Mouse (Mus musculus) lung, adult 2 months (tissue): ENCODE results near the gene Gm5426. TPM values are rescaled to one million over a fixed set of nuclear protein-coding genes. Genes with fewer than 3 reads are reported as not detected.

Experiments
- DNase-seq: peaks from one replicate; pipeline ENCODE4 v3.0.0; 2022
- H3K4me1 ChIP-seq: fragments of 200-500 bp; 2 replicates; pipeline ENCODE4 v1.6.1; 2011; ENCODE audit warnings: low read length; ENCODE audit not compliant: control insufficient read depth, insufficient read depth
- H3K4me3 ChIP-seq: fragments of 200-500 bp; replicated peaks from 2 replicates; pipeline ENCODE3; 2011; ENCODE audit warnings: low read depth, mild to moderate bottlenecking, control low read depth, low read length; ENCODE audit errors: extremely low read depth
- CTCF ChIP-seq: fragments of 200-500 bp; IDR thresholded peaks from 2 replicates; pipeline ENCODE4 v1.5.1; 2011; ENCODE audit warnings: mild to moderate bottlenecking, low read length, control low read depth; ENCODE audit not compliant: insufficient read depth
- POLR2A ChIP-seq: fragments of 200-500 bp; IDR thresholded peaks from 2 replicates; pipeline ENCODE4 v1.6.1; 2011; ENCODE audit warnings: low read depth, mild to moderate bottlenecking, control low read depth, low read length, borderline replicate concordance; ENCODE audit errors: extremely low read depth
- WGBS: fragments of 180-500 bp; shearing (Covaris S2); methylation state at CpG from one replicate; pipeline ENCODE4 v1.1.7; 2018; 5-methylcytosine and 5-hydroxymethylcytosine counted together
- polyA plus RNA-seq: library from polyadenylated mRNA; depleted of rRNA; stranded (reverse); fragments of >200 nt; gene quantifications from 2 replicates; pipeline ENCODE4 v1.2.3, GENCODE M21; 2012

Gene Gm5426
- polyA plus RNA-seq, 1 experiment = not detected

DNA sequence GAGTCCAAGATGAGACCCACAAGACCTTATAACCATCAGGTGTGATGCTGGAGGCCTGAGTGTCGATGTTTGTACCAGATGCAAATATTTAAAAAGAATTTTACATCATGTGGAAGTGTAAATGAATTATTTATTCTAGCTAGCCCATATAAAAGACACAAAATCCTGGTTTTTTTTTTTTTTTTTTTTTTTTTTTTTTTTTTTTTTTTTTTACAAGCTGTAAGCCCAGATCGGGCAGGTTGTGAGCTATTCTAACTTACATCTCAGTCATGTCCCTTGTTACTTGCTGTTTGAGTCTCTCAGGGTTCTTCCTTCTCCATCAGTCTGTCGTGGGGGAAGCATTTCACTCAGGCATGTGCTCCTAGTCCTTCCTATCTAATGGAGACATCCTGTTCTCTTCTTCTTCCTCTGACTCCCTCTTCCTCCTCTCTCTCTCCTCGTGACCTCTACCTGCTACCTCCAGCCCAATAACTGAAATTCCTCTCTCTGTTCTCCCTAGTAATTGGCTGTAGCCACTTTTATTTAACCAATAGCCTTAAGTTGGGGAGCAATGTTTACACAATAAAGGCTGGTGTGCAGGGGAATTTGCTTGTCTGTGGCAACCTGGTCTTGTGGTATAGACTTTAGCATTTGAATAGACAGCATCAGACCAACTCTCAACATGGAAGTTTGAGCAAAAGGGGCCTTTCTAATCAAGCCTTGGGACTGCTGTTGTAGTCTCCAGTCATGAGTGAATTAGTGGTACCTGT is 29.3 kb upstream of the Gm5426 start:
- TF ChIP-seq POLR2A (no peak), CTCF (no peak)
- Histone ChIP-seq H3K4me1 (no peaks in the 10 kb centered on the region), H3K4me3 (no peak overlapping the region)
- WGBS = 66% methylated on average over 4 of the region's 4 CpGs
- no peak for DNase-seq

DNA sequence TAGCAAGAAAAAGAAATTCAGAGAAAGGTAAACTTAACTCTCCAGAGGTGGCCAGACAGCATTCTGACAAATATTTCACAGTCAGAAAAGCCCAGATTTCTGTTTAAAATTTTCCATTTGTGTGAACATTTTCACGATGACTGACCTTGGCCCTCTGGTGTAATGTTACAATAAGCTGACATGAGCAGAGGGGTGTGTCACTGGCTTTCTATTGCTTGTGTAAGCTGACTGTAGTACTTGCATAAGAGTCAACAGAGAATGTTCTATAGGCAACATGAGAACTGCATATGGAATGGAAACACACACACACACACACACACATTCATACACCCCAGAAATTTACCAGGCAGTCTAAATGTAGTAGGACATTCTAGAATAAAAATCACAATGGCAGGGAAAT is 28.6 kb upstream of the Gm5426 start:
- TF ChIP-seq CTCF (no peak), POLR2A (no peak)
- no peak overlapping the region for H3K4me3 ChIP-seq
- 36% methylated on average over 1 of the region's 1 CpGs for WGBS
- DNase-seq = no peak
- no peaks in the 10 kb centered on the region for H3K4me1 ChIP-seq

DNA sequence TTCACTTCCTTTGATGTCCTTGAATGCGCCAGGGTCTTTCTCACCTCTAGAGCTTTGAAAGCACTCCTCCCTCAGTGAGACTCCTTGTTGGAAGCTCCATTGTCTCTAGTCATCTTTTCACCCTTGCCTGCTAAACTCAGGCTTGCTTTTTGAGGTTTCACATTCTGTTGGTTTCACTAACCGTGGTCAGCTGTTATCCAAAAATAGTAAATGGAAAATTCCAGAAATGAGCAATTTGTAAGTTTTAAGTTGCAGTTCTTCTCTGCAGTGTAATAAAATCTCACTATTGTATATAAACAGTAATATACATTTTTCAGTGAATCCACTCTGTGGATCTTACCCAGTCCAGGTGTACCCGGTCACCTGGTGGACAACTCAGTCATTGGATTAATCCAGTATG is 21.1 kb upstream of the Gm5426 start:
- DNase-seq = no peak
- H3K4me1 ChIP-seq = no peaks in the 10 kb centered on the region
- TF ChIP-seq CTCF (no peak), POLR2A (no peak)
- WGBS = 79% methylated on average over 3 of the region's 3 CpGs
- no peak overlapping the region for H3K4me3 ChIP-seq

DNA sequence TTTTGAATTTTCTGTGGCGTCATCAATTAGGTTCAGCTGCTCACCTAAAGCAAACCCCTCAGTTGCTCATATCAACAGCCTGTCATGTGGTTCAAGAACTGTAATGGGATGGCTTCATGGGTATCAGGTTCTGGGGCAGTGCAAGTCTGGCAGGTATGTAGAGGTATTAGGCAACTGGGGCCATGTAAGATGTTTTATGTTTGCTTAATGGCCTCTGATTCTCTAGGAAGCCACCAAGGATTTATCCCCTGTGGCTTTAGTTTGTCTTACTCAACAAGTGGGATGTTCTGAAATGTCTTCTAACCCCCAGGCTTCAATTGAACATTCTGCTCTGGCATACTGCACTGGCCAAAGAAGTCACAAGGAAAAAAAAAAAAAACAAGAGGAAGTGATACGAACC is 15.6 kb upstream of the Gm5426 start:
- no peak for DNase-seq
- WGBS = 83% methylated on average over 2 of the region's 2 CpGs
- H3K4me3 ChIP-seq = no peak overlapping the region
- TF ChIP-seq CTCF (no peak), POLR2A (no peak)
- no peaks in the 10 kb centered on the region for H3K4me1 ChIP-seq

DNA sequence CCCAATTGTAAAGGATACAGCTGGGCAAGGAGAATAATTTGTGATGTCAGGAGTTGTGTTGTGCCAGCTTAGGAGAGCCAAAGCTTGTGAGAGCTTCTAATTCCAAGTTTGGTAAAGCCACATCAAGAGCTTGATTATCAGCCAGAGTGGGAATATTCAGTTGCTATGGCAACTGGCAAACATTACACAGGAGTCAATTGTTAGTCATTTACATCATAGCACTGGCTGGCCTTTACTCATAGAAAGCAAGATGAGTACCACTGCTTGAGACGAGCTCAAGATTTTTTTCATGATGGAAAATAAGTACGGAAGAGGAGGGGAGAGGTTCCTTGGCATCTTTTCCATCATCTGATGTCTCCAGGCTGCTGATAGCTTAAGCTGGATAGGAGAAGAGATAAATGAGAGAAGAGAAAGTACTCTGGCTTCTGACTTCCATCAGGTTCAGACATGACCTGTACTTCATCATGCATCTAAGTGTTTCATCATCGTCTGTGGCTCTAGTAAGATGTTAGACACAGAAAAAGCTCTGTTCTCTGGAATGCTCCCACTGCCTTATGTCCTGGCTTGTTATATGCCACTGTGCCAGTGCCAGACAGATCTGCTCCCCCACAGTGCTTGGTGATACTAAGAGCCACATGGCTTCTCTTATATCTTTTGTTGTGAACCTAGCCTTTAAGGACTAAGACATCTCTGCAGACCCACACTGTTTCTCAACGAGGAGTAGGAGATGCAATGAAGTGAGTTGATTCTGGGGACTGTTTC is 15.0 kb upstream of the Gm5426 start:
- H3K4me3 ChIP-seq = no peak overlapping the region
- H3K4me1 ChIP-seq = no peaks in the 10 kb centered on the region
- no peak for TF ChIP-seq POLR2A
- TF ChIP-seq CTCF = no peak
- WGBS = 51% methylated on average over 4 of the region's 4 CpGs
- no peak for DNase-seq

DNA sequence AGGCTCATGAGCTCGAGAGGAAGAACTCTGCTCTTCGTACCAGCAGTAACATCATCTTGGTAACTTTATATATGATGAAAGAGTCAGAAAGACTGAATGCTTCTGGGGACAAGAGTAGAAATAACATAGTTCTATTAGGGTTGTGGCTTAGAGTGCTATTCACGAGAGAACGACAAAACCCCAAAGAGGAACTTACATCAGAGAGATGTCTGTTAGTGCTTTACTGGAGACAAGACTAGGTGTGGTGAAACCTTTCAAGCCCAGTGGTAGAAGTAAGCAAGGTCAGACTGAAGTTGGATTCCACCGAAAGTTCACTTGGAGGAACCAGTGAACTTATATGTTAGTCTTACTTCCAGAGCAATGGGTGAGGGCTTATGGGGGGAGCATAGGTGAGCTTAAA is 12.5 kb upstream of the Gm5426 start:
- WGBS = 78% methylated on average over 5 of the region's 5 CpGs
- DNase-seq = no peak
- H3K4me3 ChIP-seq = no peak overlapping the region
- TF ChIP-seq CTCF (no peak), POLR2A (no peak)
- no peaks in the 10 kb centered on the region for H3K4me1 ChIP-seq

DNA sequence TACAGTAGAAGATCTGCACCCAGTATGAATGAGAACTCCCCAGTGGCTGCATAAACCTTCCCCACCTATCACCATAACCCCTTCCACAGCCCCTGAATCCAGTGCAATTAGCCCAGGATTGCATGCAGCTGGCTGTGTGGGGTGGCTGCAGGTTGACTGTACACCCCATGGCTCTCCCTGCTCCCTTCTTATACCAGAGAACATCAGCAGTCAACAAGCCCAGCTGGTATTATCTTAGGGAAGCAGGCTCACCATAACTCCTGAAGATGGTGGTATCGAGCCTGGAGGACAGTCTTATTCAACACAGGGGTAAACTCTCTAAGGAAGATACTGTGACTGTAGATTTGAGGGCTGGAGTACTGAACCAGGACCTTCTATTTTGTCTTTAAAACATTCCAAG is 12.1 kb upstream of the Gm5426 start:
- DNase-seq = no peak
- Histone ChIP-seq H3K4me3 (no peak overlapping the region), H3K4me1 (no peaks in the 10 kb centered on the region)
- no peak for TF ChIP-seq CTCF
- no peak for TF ChIP-seq POLR2A
- WGBS = 93% methylated on average over 1 of the region's 1 CpGs

DNA sequence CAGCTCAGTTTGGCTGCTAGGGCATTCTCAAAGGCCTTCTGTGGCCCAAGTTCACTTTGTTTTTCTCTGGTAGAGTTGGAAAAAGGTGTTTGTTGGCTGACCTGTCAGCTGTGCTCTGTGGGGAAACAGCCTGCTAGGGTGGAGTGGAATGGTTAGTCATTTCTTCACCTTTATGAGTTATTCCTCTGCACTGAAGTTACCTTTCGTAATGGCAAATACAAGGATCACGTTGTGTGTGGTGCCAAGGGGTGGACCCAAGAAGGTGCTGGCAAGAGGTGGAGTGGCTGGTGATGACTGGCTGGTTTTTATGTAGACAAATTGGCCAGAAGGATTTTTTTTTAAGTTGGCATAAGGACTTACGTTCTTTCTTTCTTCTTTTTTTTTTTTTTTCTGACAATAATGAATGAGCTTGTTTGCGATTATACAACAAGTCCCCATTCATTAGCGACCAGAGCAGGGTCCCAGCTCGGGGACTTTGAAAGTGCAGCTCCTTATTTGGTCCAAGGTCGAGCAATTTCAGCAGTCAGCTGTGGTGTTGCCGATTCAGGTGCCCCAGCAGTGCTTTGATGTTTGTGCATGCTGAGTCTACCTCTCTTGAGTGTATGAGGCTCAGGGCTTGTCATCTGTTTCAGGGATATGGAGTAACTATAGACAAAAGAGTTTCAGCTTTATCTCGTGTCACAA is 10.5 kb upstream of the Gm5426 start:
- peak; percentile 11 for DNase-seq
- WGBS = 48% methylated on average over 9 of the region's 9 CpGs
- no peak for TF ChIP-seq CTCF
- no peak for TF ChIP-seq POLR2A
- Histone ChIP-seq H3K4me1 (no peaks in the 10 kb centered on the region), H3K4me3 (no peak overlapping the region)

DNA sequence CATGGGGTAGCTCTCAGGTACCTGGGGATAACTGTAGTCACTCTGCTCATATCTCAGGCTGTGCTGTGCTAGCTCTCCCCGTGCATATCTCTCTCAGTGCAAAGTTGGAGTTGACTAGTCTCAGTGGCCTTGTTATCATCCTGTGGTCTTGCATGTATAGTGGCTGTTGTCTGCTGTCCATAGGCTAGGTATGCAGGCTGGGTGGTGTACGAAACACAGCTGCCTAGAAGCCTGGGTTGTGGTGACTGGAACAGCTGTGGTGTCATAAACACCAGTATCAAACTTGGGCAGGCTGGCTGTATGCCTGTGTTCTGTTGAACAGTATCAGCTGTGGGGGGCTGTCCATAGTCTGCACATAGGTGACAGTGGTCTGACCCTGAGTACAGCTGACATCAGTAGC is 7.2 kb upstream of the Gm5426 start:
- no peaks in the 10 kb centered on the region for H3K4me1 ChIP-seq
- TF ChIP-seq CTCF (no peak), POLR2A (no peak)
- WGBS = 78% methylated on average over 2 of the region's 2 CpGs
- DNase-seq = no peak
- H3K4me3 ChIP-seq = no peak overlapping the region
